Mouse (Mus musculus) heart, embryonic 14.5 days (tissue): ENCODE results near the gene Uckl1. TPM values are rescaled to one million over a fixed set of nuclear protein-coding genes. Genes with fewer than 3 reads are reported as not detected.
A peak's percentile ranks its signal among the peaks of the same experiment; 100 is the strongest.

ENCODE experiments used
- ATAC-seq: fragments of 200-750 bp; cut with Nextera tagmentation; 2 replicates; pipeline ENCODE4 v1.8.0; 2017; ENCODE audit warnings: low read depth, moderate TSS enrichment; ENCODE audit not compliant: insufficient number of reproducible peaks, insufficient read depth, low FRiP score
- H3K27ac ChIP-seq, 2 experiments: fragments of 200-500 bp in 1 of 2; fragments of 300-500 bp in 1 of 2; sonication (generic) in 1 of 2; replicated peaks in 1 of 2; 2 replicates each; pipeline ENCODE4 v1.5.1; 2012 to 2014; ENCODE audit warnings: low read depth in 2 of 2, low read length in 2 of 2, control low read depth in 1 of 2, mild to moderate bottlenecking in 1 of 2, mixed read lengths in 1 of 2; ENCODE audit not compliant: control insufficient read depth in 1 of 2, insufficient read depth in 1 of 2
- H3K27me3 ChIP-seq: fragments of 300-500 bp; sonication (generic); 2 replicates; pipeline ENCODE4 v1.6.1; 2014; ENCODE audit warnings: mild to moderate bottlenecking, low read length, control low read depth; ENCODE audit not compliant: control insufficient read depth, insufficient read depth
- H3K36me3 ChIP-seq: fragments of 300-500 bp; sonication (generic); 2 replicates; pipeline ENCODE4 v1.6.1; 2014; ENCODE audit warnings: mild to moderate bottlenecking, control low read depth, low read length, mixed read lengths; ENCODE audit not compliant: control insufficient read depth, insufficient read depth
- H3K4me1 ChIP-seq, 2 experiments: fragments of 200-500 bp in 1 of 2; fragments of 300-500 bp in 1 of 2; sonication (generic) in 1 of 2; 2 replicates each; pipeline ENCODE4 v1.6.1; 2012 to 2014; ENCODE audit warnings: low read length in 2 of 2, control low read depth in 1 of 2, mixed read lengths in 1 of 2; ENCODE audit not compliant: control insufficient read depth in 2 of 2, insufficient read depth in 2 of 2
- H3K4me2 ChIP-seq: fragments of 300-500 bp; sonication (generic); 2 replicates; pipeline ENCODE4 v1.6.1; 2014; ENCODE audit warnings: mild to moderate bottlenecking, low read length
- H3K4me3 ChIP-seq, 2 experiments: fragments of 200-500 bp in 1 of 2; fragments of 300-500 bp in 1 of 2; sonication (generic) in 1 of 2; 2 replicates each; pipeline ENCODE4 v1.5.1; 2012 to 2014; ENCODE audit warnings: low read length in 2 of 2, mild to moderate bottlenecking in 2 of 2, control low read depth in 1 of 2, low read depth in 1 of 2, moderate library complexity in 1 of 2; ENCODE audit not compliant: control insufficient read depth in 1 of 2, insufficient read depth in 1 of 2
- H3K9ac ChIP-seq: fragments of 300-500 bp; sonication (generic); 2 replicates; pipeline ENCODE4 v1.6.1; 2014; ENCODE audit warnings: mild to moderate bottlenecking, low read length
- H3K9me3 ChIP-seq: fragments of 300-500 bp; sonication (generic); 2 replicates; pipeline ENCODE4 v1.6.1; 2016; ENCODE audit warnings: low read length, control low read depth; ENCODE audit not compliant: control insufficient read depth
- WGBS: fragments of 180-500 bp; shearing (Covaris S2); extraction: QIAGEN DNeasy Blood & Tissue Kit; methylation state at CpG from one replicate; pipeline ENCODE4 v1.1.7; 2014; 5-methylcytosine and 5-hydroxymethylcytosine counted together
- polyA plus RNA-seq: library from polyadenylated mRNA; unstranded; fragments of >200 nt; fragmentation: Nextera tagmentation; extraction: Ambion mirVana; gene quantifications from 2 replicates; pipeline ENCODE4 v1.2.1, GENCODE M21; 2014

Gene Uckl1
- polyA plus RNA-seq, 1 experiment from 2014 or later: 72.1 TPM

GRCm38 (mm10) chr2:181541761-181542380, 42.8 kb downstream of the Uckl1 start:
- ATAC-seq: no peak
- Histone ChIP-seq H3K27ac (no peak overlapping the region), H3K9ac (no peak overlapping the region)

GRCm38 (mm10) chr2:181537444-181538047, 47.1 kb downstream of the Uckl1 start:
- no peaks in the 10 kb centered on the region for H3K27me3 ChIP-seq
- no peak overlapping the region; a peak in 1 of 4 replicates for H3K4me3 ChIP-seq
- peak overlapping the region; percentile 34 for H3K4me2 ChIP-seq
- no peaks in the 10 kb centered on the region for H3K9me3 ChIP-seq
- H3K36me3 ChIP-seq: peaks cover 16% of the 10 kb centered on the region; the same call in 1 of the 2 replicates
- peaks cover 4 to 13% of the 10 kb centered on the region in 2 experiments for H3K4me1 ChIP-seq
- ATAC-seq: peak; percentile 64; the same call in 1 of the 2 replicates
- peak overlapping the region; percentile 25; the same call in 1 of the 2 replicates for H3K9ac ChIP-seq
- 72% methylated on average over 2 of the region's 2 CpGs for whole genome bisulfite sequencing
- H3K27ac ChIP-seq: peak overlapping the region; percentile 39 to 73; a peak in 3 of 4 replicates

More at GRCm38 (mm10) chr2:181541761-181542380, 42.8 kb downstream of the Uckl1 start:
- Histone ChIP-seq H3K27me3 (no peaks in the 10 kb centered on the region), H3K4me2 (no peak overlapping the region), H3K4me1 (peaks cover 4 to 9% of the 10 kb centered on the region in 2 experiments), H3K9me3 (no peaks in the 10 kb centered on the region), H3K4me3 (no peak overlapping the region), H3K36me3 (peaks cover 21% of the 10 kb centered on the region)
- WGBS: 92% methylated on average over 6 of the region's 6 CpGs

GRCm38 (mm10) chr2:181536410-181536809, 48.3 kb downstream of the Uckl1 start:
- no peak overlapping the region for H3K4me2 ChIP-seq
- H3K27ac ChIP-seq: no peak overlapping the region
- WGBS: 74% methylated on average over 2 of the region's 2 CpGs
- no peaks in the 10 kb centered on the region for H3K9me3 ChIP-seq
- no peak for ATAC-seq
- peaks cover 13% of the 10 kb centered on the region for H3K36me3 ChIP-seq
- H3K27me3 ChIP-seq: no peaks in the 10 kb centered on the region
- H3K9ac ChIP-seq: no peak overlapping the region
- no peak overlapping the region for H3K4me3 ChIP-seq
- peaks cover 4 to 13% of the 10 kb centered on the region in 2 experiments for H3K4me1 ChIP-seq

GRCm38 (mm10) chr2:181532589-181532988, 52.1 kb downstream of the Uckl1 start:
- H3K9ac ChIP-seq: no peak overlapping the region
- no peak for ATAC-seq
- WGBS: 96% methylated on average over 3 of the region's 3 CpGs
- H3K27me3 ChIP-seq: no peaks in the 10 kb centered on the region
- no peak overlapping the region for H3K27ac ChIP-seq
- no peak overlapping the region for H3K4me3 ChIP-seq
- peaks cover 6% of the 10 kb centered on the region; the same call in 1 of the 2 replicates for H3K9me3 ChIP-seq
- H3K36me3 ChIP-seq: peaks cover 23% of the 10 kb centered on the region
- peaks cover 2 to 7% of the 10 kb centered on the region in 2 experiments for H3K4me1 ChIP-seq
- H3K4me2 ChIP-seq: no peak overlapping the region

- no peak for ATAC-seq
- 80% methylated on average over 1 of the region's 1 CpGs for WGBS
- peaks cover 19% of the 10 kb centered on the region; the same call in 1 of the 2 replicates for H3K36me3 ChIP-seq
- H3K4me3 ChIP-seq: no peak overlapping the region
- peaks cover 6% of the 10 kb centered on the region; the same call in 1 of the 2 replicates for H3K9me3 ChIP-seq
- H3K4me1 ChIP-seq: 0 out of 4 replicates have a peak, but pooled peaks cover 0 to 3% of the 10 kb centered on the region in 2 experiments
- no peak overlapping the region for H3K4me2 ChIP-seq
- no peak overlapping the region for H3K27ac ChIP-seq
- H3K9ac ChIP-seq: no peak overlapping the region
- H3K27me3 ChIP-seq: no peaks in the 10 kb centered on the region
Measured at GRCm38 (mm10) chr2:181529076-181529475, 55.6 kb downstream of the Uckl1 start.

- H3K4me1 ChIP-seq: peaks cover 3 to 15% of the 10 kb centered on the region in 2 experiments
- peaks cover 19% of the 10 kb centered on the region; the same call in 1 of the 2 replicates for H3K36me3 ChIP-seq
- no peak for ATAC-seq
- no peak overlapping the region for H3K9ac ChIP-seq
- H3K4me3 ChIP-seq: no peak overlapping the region
- H3K27ac ChIP-seq: no peak overlapping the region
- no peaks in the 10 kb centered on the region for H3K27me3 ChIP-seq
- H3K9me3 ChIP-seq: 0 out of 2 replicates have a peak, but pooled peaks cover 1% of the 10 kb centered on the region
- no peak overlapping the region for H3K4me2 ChIP-seq
- 76% methylated on average over 5 of the region's 5 CpGs for WGBS
Measured at GRCm38 (mm10) chr2:181525526-181525925, 59.2 kb downstream of the Uckl1 start.

- 70% methylated on average over 5 of the region's 5 CpGs for WGBS
Measured at GRCm38 (mm10) chr2:181522811-181523210, 61.9 kb downstream of the Uckl1 start.

More at GRCm38 (mm10) chr2:181522811-181523210, 61.9 kb downstream of the Uckl1 start:
- no peak overlapping the region for H3K4me2 ChIP-seq
- H3K9me3 ChIP-seq: no peaks in the 10 kb centered on the region
- no peaks in the 10 kb centered on the region for H3K27me3 ChIP-seq
- peaks cover 3 to 22% of the 10 kb centered on the region in 2 experiments for H3K4me1 ChIP-seq
- H3K9ac ChIP-seq: no peak overlapping the region
- H3K27ac ChIP-seq: no peak overlapping the region
- ATAC-seq: no peak
- H3K4me3 ChIP-seq: no peak overlapping the region
- H3K36me3 ChIP-seq: peaks cover 7% of the 10 kb centered on the region
